Mouse (Mus musculus) stomach, embryonic 15.5 days (tissue): ENCODE measurements around the gene Trio. TPM values are rescaled to one million over a fixed set of nuclear protein-coding genes. Genes with fewer than 3 reads are reported as not detected.
"Not testable (repeated sequence)": the region's sequence is repeated elsewhere in the genome, so short reads cannot be mapped to it uniquely, and the experiment has no call there.

Source experiments
- ATAC-seq: fragments of 200-750 bp; cut with Nextera tagmentation; 2 replicates; pipeline ENCODE4 v1.8.0; 2017; ENCODE audit warnings: low read depth, moderate number of reproducible peaks, moderate TSS enrichment; ENCODE audit not compliant: insufficient read depth, low FRiP score
- H3K27ac ChIP-seq: fragments of 300-500 bp; sonication (generic); 2 replicates; pipeline ENCODE4 v1.5.1; 2015; ENCODE audit warnings: mild to moderate bottlenecking, inconsistent platforms
- H3K27me3 ChIP-seq: fragments of 300-500 bp; sonication (generic); replicated peaks from 2 replicates; pipeline ENCODE4 v1.6.1; 2015; ENCODE audit warnings: inconsistent platforms
- H3K36me3 ChIP-seq: fragments of 300-500 bp; sonication (generic); 2 replicates; pipeline ENCODE4 v1.6.1; 2015; ENCODE audit warnings: inconsistent platforms
- H3K4me1 ChIP-seq: fragments of 300-500 bp; sonication (generic); 2 replicates; pipeline ENCODE4 v1.6.1; 2015; ENCODE audit warnings: inconsistent platforms
- H3K4me2 ChIP-seq: fragments of 300-500 bp; sonication (generic); 2 replicates; pipeline ENCODE4 v1.6.1; 2015; ENCODE audit warnings: mild to moderate bottlenecking, inconsistent platforms
- H3K4me3 ChIP-seq: fragments of 300-500 bp; sonication (generic); replicated peaks from 2 replicates; pipeline ENCODE4 v1.5.1; 2015; ENCODE audit warnings: inconsistent platforms
- H3K9ac ChIP-seq: fragments of 300-500 bp; sonication (generic); 2 replicates; pipeline ENCODE4 v1.6.1; 2015; ENCODE audit warnings: inconsistent platforms
- H3K9me3 ChIP-seq: fragments of 300-500 bp; sonication (generic); 2 replicates; pipeline ENCODE4 v1.6.1; 2016; ENCODE audit warnings: inconsistent platforms
- WGBS: fragments of 180-500 bp; shearing (Covaris S2); methylation state at CpG from one replicate; pipeline ENCODE4 v1.1.7; 2015; 5-methylcytosine and 5-hydroxymethylcytosine counted together
- polyA plus RNA-seq: library from polyadenylated mRNA; unstranded; fragments of >200 nt; fragmentation: Nextera tagmentation; extraction: Ambion mirVana; gene quantifications from 2 replicates; pipeline ENCODE4 v1.2.1, GENCODE M21; 2015

The Trio gene
- polyA plus RNA-seq, 1 experiment from 2014 or later: 26.7 TPM

DNA sequence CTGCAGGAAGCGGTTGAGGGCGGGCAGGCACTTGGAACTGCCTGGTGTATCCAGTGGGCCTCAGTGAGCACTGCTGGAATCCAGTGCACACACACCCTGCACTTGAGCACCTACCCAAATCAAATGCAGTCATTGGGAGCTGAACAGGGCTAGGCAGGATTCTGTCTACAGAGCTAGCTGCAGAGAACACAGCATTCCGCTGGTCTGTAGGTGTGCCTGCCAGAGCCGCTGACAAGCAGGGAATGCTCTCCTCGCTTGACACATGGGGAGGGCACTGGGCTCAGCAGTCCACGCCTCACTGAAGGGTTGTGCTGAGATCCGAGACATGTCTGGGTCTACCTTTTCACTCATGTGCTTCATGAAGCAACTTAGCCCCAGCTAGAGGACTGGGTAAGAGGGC, 285.6 kb downstream of the Trio start:
- Histone ChIP-seq H3K9ac (no peak overlapping the region), H3K4me3 (no peak overlapping the region), H3K27ac (no peak overlapping the region), H3K9me3 (no peaks in the 10 kb centered on the region), H3K4me1 (no peaks in the 10 kb centered on the region), H3K36me3 (peaks cover 52% of the 10 kb centered on the region), H3K27me3 (no peaks in the 10 kb centered on the region), H3K4me2 (no peak overlapping the region)
- WGBS: 87% methylated on average over 7 of the region's 7 CpGs
- ATAC-seq: no peak

DNA sequence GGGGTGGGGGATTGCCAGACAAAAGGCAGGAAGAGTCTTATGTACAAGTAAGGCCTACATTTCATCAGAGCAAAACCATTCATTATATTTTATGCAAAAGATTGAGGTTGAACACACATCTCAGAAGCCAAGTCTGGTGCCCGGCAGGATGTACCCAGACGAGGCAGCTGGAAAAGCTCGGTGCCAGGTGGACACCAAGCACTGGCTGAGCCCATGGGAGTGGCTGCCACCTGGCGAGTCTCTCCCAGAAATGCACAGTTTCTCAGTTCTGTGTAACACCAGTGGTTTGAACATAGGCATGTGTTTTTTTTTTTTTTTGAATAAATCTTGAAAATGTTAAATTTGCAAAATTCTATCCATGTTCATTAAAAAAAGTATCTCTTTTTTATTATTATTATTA, 293.8 kb downstream of the Trio start:
- H3K4me2 ChIP-seq: no peak overlapping the region
- WGBS: 86% methylated on average over 4 of the region's 4 CpGs
- no peak for ATAC-seq
- H3K27me3 ChIP-seq: no peaks in the 10 kb centered on the region
- H3K4me3 ChIP-seq: no peak overlapping the region
- H3K4me1 ChIP-seq: no peaks in the 10 kb centered on the region
- peaks cover 36% of the 10 kb centered on the region for H3K36me3 ChIP-seq
- H3K9me3 ChIP-seq: no peaks in the 10 kb centered on the region
- no peak overlapping the region for H3K27ac ChIP-seq
- H3K9ac ChIP-seq: no peak overlapping the region

DNA sequence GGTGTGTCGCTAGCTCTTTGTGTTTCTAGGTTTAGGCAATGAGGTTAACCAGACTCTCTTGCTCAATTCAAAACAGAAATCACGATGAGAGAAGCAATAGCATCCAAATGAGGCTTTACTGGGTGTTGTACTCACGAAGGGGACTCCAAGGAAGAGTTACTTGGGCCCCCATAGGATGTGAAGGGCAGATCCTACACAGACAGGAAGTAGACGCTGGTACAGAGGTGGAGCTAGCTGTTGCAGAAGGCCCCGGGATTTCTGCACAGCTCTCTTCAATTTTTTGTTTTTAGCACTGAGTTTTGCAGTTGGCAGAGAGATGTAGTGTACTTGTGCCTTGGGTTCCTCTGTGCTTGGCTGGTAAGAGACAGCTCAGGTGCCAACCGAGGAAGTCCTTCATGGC, 299.4 kb downstream of the Trio start:
- H3K4me1 ChIP-seq: no peaks in the 10 kb centered on the region
- H3K27me3 ChIP-seq: no peaks in the 10 kb centered on the region
- H3K9me3 ChIP-seq: no peaks in the 10 kb centered on the region
- no peak overlapping the region for H3K4me3 ChIP-seq
- no peak for ATAC-seq
- H3K27ac ChIP-seq: no peak overlapping the region
- H3K4me2 ChIP-seq: no peak overlapping the region
- no peak overlapping the region for H3K9ac ChIP-seq
- H3K36me3 ChIP-seq: no peaks in the 10 kb centered on the region
- 74% methylated on average over 6 of the region's 6 CpGs for WGBS

DNA sequence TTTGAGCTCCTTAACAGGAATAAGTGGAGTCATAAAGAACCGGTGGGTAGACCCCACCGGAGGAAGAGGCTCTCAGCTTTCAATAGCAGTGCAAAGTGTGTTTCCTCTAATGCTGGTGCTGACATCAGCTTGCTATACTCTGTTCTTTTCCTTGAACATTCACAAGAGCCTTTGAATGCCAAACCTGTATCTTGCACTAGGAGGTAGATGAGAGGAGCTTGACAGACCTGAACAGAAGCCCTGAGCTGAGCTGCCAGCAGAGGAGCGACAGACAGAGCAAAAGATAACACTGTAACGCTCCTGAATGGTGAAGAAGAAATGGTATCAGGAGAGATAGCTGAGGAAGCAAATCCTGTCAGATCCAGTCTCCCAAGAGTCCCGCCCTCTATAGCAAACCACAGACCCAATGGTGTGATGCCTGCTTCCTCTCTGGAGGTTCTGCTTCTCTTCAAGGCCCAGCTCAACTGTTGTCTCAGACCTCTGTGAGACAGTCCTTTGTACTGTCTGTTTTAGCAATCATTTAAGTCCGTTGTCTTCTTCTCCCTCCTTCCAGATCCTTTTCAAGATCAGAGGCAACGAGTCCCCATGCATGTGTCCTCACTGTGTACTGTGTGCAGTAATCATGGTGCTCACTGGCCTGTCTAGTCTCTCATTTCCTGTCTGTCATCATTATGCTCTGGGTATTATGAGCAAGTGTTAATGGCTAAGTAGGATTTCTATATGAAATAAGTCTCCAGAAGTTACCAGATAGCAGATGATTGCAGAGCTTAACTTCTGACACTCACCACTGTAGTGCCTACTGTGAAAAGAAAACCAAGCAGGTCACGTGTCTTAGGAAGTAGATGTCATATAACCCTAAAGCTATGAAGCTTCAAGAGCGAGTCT, 300.6 kb downstream of the Trio start:
- Histone ChIP-seq H3K27me3 (no peaks in the 10 kb centered on the region), H3K9ac (no peak overlapping the region), H3K36me3 (no peaks in the 10 kb centered on the region), H3K4me1 (no peaks in the 10 kb centered on the region), H3K4me3 (no peak overlapping the region), H3K9me3 (no peaks in the 10 kb centered on the region), H3K27ac (no peak overlapping the region), H3K4me2 (no peak overlapping the region)
- peak; percentile 10; the same call in 1 of the 2 replicates for ATAC-seq
- WGBS: 61% methylated on average over 9 of the region's 9 CpGs

DNA sequence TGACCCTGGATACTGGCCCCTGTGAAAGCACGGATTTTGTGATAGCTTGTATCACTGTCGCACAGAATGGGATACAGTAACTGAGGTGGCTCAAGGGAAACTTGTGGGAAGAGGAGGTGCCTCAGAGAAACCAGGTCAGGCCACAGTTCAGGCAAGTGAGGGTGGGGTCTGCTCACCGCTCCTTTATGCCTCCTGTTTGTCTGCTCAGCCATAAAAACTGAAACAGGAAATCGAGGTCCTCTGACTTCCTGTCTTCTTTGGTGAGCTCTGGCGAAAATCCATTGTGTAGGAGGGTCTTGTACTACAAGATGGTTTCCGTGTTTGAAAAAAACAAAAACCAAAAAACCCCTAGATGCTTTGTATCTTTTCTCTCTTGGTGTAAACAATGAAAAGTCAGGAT, 301.4 kb downstream of the Trio start:
- Histone ChIP-seq H3K27me3 (no peaks in the 10 kb centered on the region), H3K9me3 (no peaks in the 10 kb centered on the region), H3K4me2 (no peak overlapping the region), H3K27ac (no peak overlapping the region; the same call in 1 of the 2 replicates), H3K36me3 (no peaks in the 10 kb centered on the region), H3K9ac (no peak overlapping the region), H3K4me1 (no peaks in the 10 kb centered on the region), H3K4me3 (no peak overlapping the region)
- ATAC-seq: no peak; the same call in 1 of the 2 replicates
- WGBS: 50% methylated on average over 6 of the region's 6 CpGs

DNA sequence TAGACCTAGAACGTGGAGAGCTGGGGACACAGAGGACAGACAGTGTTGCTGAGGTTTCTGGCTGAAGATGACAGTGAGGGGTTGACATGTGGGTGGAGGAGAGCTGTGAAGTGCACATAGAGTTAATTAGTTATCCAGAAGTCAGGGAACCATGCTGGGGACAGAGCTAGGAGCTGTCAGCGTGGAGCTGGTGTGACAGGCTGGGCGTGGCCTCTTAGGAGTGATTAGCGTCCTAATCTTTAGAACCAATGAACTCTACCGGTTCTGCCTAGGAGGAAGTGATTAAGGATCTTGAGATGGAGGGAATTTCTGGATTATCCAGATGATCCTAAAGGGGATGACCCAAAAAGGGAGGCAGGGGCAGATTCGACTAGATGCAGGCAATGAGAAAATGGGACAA, 301.9 kb downstream of the Trio start:
- ATAC-seq: 0 out of 2 replicates have a peak, but pooled peaks have one; percentile 22

DNA sequence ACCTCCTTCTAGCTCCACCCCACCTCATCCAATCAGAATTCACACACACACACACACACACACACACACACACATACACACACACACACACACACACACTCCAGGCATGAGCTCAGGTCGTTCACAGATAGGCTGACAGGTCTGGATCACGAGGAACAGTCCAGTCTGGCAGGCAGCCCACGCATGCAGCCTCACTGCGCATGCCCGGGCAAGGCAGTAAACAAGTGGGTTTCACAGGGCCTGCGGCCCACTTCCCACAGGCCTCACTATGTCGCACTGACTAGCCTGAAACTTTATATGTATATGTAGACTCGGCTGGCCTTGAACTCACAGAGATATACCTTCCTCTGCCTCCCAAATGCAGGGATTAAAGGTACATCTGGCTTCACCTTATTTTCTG, 305.4 kb downstream of the Trio start:
- not testable (repeated sequence) for H3K4me1 ChIP-seq, H3K4me2 ChIP-seq, H3K9me3 ChIP-seq, H3K27ac ChIP-seq, H3K27me3 ChIP-seq, H3K36me3 ChIP-seq, H3K9ac ChIP-seq, H3K4me3 ChIP-seq, ATAC-seq
- WGBS: 80% methylated on average over 8 of the region's 8 CpGs

More for the DNA sequence above, 301.9 kb downstream of the Trio start:
- no peaks in the 10 kb centered on the region for H3K9me3 ChIP-seq
- no peaks in the 10 kb centered on the region for H3K4me1 ChIP-seq
- H3K4me2 ChIP-seq: no peak overlapping the region
- no peak overlapping the region for H3K9ac ChIP-seq
- H3K36me3 ChIP-seq: no peaks in the 10 kb centered on the region
- no peak overlapping the region for H3K4me3 ChIP-seq
- 51% methylated on average over 6 of the region's 6 CpGs for WGBS
- no peak overlapping the region; the same call in 1 of the 2 replicates for H3K27ac ChIP-seq
- H3K27me3 ChIP-seq: no peaks in the 10 kb centered on the region

DNA sequence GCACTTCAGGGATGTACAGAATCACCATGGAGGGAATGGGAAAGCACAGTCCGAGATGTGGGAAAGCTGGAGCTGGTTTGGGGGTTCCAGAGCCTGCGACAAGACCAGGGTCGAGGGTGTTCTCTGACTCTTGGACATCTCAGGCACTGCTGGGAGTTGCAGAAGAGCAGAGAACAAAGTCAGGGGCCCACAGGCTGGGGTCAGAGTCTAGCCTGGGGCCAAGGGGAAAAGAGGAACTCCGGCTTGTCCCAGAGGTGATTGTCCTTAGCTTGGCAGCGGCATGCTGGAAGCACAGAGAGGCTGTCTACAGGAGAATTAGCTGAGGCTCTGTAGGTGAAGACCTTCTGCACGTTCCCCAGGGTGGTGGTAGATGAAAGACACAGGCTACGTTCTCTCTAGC, 307.0 kb downstream of the Trio start:
- Histone ChIP-seq H3K27me3 (no peaks in the 10 kb centered on the region), H3K9ac (no peak overlapping the region), H3K4me1 (no peaks in the 10 kb centered on the region), H3K4me3 (no peak overlapping the region), H3K4me2 (no peak overlapping the region), H3K36me3 (no peaks in the 10 kb centered on the region), H3K9me3 (no peaks in the 10 kb centered on the region), H3K27ac (no peak overlapping the region)
- no peak for ATAC-seq
- WGBS: 73% methylated on average over 7 of the region's 7 CpGs

DNA sequence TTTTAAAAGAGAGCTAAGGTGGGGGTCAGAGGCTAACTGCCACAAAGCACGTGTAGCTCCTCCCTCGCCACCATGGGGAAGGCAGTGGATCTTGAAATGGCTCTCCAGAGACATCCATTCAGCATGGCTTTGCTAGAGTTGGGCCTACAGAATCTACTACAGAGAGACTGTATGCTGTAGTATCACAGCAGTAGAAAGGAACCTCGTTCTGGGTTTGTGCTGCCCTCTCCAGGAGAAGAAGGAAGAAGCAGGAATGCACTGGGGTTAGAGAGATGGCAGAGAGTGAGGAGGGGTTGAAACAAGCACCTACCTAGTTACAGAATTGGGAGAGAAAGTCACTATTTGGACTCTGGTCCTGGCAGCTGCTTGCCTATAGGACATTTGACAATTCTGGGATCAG, 310.3 kb downstream of the Trio start:
- H3K27me3 ChIP-seq: no peaks in the 10 kb centered on the region
- no peak overlapping the region for H3K4me3 ChIP-seq
- H3K4me1 ChIP-seq: no peaks in the 10 kb centered on the region
- no peaks in the 10 kb centered on the region for H3K36me3 ChIP-seq
- no peaks in the 10 kb centered on the region for H3K9me3 ChIP-seq
- no peak overlapping the region for H3K9ac ChIP-seq
- no peak overlapping the region for H3K4me2 ChIP-seq
- WGBS: 27% methylated on average over 3 of the region's 3 CpGs
- no peak for ATAC-seq
- H3K27ac ChIP-seq: no peak overlapping the region

DNA sequence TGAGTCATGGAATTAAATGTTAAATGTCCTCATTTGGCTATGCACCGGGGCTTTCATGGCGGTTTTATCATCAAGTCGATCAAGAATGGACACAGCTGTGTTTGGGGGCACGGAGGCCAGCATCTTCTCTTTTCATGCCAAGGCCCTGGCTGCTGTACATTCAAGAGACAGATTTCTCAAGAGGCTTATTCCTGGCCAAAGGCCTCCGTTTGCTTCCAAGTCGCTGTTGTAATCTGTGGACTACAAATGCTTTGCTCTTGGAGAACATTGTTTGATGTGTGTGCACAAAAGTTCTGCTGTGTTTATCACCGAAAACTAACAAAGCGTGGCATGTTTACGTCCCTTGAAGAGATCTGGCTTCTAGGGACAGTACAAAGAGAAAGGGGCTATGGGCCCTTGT, 314.9 kb downstream of the Trio start:
- Histone ChIP-seq H3K4me3 (no peak overlapping the region), H3K9ac (no peak overlapping the region), H3K9me3 (no peaks in the 10 kb centered on the region), H3K36me3 (no peaks in the 10 kb centered on the region), H3K4me1 (no peaks in the 10 kb centered on the region), H3K27ac (no peak overlapping the region), H3K4me2 (no peak overlapping the region), H3K27me3 (no peaks in the 10 kb centered on the region)
- WGBS: 52% methylated on average over 9 of the region's 9 CpGs
- no peak for ATAC-seq

DNA sequence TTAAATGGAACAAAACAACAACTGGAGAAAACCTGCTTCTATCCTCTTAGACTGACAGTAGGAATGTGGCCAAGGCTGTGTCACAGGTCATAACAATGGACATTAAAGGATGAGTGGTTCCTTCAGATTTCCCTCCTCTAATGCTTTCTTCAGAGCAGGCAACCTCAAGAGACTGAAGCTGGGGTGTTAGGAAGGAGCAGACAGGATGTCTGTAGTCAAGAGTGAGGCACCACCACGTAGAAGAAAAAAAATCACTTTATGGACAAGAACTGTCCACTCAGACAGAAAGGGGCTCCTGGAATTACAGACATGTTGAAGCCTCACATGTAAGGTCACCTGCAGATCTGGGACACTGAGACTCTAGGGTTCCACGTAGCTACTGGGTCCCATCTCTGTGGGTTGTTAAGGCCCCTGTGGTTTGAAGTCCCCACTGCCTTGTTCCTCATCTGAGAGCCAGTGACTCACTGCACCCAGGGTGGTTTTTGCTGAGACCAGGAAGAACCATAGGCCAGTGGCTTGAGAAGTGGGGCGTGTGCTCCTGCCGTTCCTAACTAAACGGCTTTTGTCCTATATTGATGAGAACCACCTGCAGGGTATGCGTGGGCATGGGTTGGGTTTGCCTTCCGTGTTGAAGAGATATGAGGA, 316.6 kb downstream of the Trio start:
- H3K4me2 ChIP-seq: no peak overlapping the region
- no peak overlapping the region for H3K27ac ChIP-seq
- H3K36me3 ChIP-seq: no peaks in the 10 kb centered on the region
- H3K4me3 ChIP-seq: no peak overlapping the region
- 78% methylated on average over 7 of the region's 7 CpGs for WGBS
- H3K27me3 ChIP-seq: no peaks in the 10 kb centered on the region
- no peaks in the 10 kb centered on the region for H3K9me3 ChIP-seq
- ATAC-seq: no peak
- no peak overlapping the region for H3K9ac ChIP-seq
- H3K4me1 ChIP-seq: no peaks in the 10 kb centered on the region

DNA sequence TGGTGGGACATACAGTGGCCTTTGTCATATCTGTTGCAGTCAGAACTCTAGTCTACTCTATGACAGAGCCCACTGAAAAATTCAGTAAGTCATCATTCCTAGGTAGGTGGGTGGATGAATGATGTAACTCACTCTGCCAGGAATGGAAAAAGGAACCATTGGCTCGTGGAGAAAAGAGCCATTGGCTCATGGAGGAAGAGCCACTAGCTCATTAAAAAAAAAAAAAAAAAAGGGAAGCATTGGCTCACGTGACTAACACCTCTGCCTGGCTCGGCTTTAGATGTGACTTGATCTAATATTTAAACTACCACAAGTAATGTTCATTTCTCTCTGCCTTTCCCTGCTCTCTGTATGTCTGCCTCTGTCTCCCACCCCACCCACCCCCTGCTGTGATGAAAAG, 317.1 kb downstream of the Trio start:
- H3K27ac ChIP-seq: no peak overlapping the region
- no peak for ATAC-seq
- H3K9ac ChIP-seq: no peak overlapping the region
- H3K27me3 ChIP-seq: no peaks in the 10 kb centered on the region
- no peaks in the 10 kb centered on the region for H3K9me3 ChIP-seq
- WGBS: 56% methylated on average over 3 of the region's 3 CpGs
- H3K4me3 ChIP-seq: no peak overlapping the region
- no peaks in the 10 kb centered on the region for H3K36me3 ChIP-seq
- no peak overlapping the region for H3K4me2 ChIP-seq
- no peaks in the 10 kb centered on the region for H3K4me1 ChIP-seq
